ENCODE assay signal across 8 mouse cellular contexts in genomic region chr14:55108202-55108870, GRCm38 (mm10). TPM values are rescaled to one million over a fixed set of nuclear protein-coding genes. Genes with fewer than 3 reads are reported as not detected.
DNase-seq lines count a peak whose midpoint lies in the region; ATAC-seq and TF ChIP-seq lines count a peak whose summit lies in the region.
"Had no signal": no experiment of that assay in that cellular context is flagged by ENCODE, and none has a peak within 500 bp of the region (broad histone marks: within the 10 kb centered on the region; RNA-seq: fewer than 3 reads in every experiment).

No protein-coding gene starts in this region.

- H3K4me2 ChIP-seq in embryonic facial prominence, embryonic 14.5 days (ENCODE audit: low read depth, low read length): no peak overlapping the region
- peak overlapping the region; percentile 17 for H3K4me2 ChIP-seq in intestine, postnatal 0 days (replicated peaks; ENCODE audit: low read depth)
- H3K4me2 ChIP-seq in neural tube, embryonic 11.5 days (ENCODE audit: low read depth): no peak overlapping the region

- no peak for TF ChIP-seq POLR2A in lung, adult 2 months (IDR thresholded peaks at IDR 0.05; ENCODE audit: borderline replicate concordance, extremely low read depth, low read depth, low read length)

- peak; percentile 80 for DNase-seq in cerebellum, adult 9-10 months
- DNase-seq in embryonic facial prominence, embryonic 14.5 days (ENCODE audit: low spot score): peak; percentile 62
- DNase-seq in neural tube, embryonic 11.5 days (ENCODE audit: low spot score): no peak
- no peak for DNase-seq in lung, postnatal 10 days
- DNase-seq in adrenal gland, adult 2 months: no peak
- no peak for DNase-seq in lung, adult 2 months

- peak; percentile 42; the same call in 1 of the 2 replicates for ATAC-seq in embryonic facial prominence, embryonic 14.5 days (ENCODE audit: low read depth)
- no peak for ATAC-seq in intestine, postnatal 0 days
- peak; percentile 49; the same call in 1 of the 2 replicates for ATAC-seq in neural tube, embryonic 11.5 days (ENCODE audit: insufficient read depth, low FRiP score, low TSS enrichment)

- peaks cover 9% of the 10 kb centered on the region for H3K27me3 ChIP-seq in embryonic facial prominence, embryonic 14.5 days (replicated peaks; ENCODE audit: control insufficient read depth, insufficient read depth, low read length)
- H3K27me3 ChIP-seq in intestine, postnatal 0 days (replicated peaks; ENCODE audit: control insufficient read depth, insufficient read depth, low read length): peaks cover 5% of the 10 kb centered on the region; the same call in 1 of the 2 replicates
- H3K27me3 ChIP-seq in neural tube, embryonic 11.5 days (ENCODE audit: control insufficient read depth, insufficient read depth, low read length): peaks cover 14% of the 10 kb centered on the region

- H3K4me1 ChIP-seq in embryonic facial prominence, embryonic 14.5 days (ENCODE audit: control insufficient read depth, insufficient read depth, low read length): peaks cover 19% of the 10 kb centered on the region
- peaks cover 13% of the 10 kb centered on the region; the same call in 1 of the 2 replicates for H3K4me1 ChIP-seq in intestine, postnatal 0 days (replicated peaks; ENCODE audit: control insufficient read depth, insufficient read depth, low read length)
- H3K4me1 ChIP-seq in neural tube, embryonic 11.5 days (ENCODE audit: control insufficient read depth, insufficient read depth, low read length): peaks cover 17% of the 10 kb centered on the region
- no peaks in the 10 kb centered on the region for H3K4me1 ChIP-seq in lung, adult 2 months (ENCODE audit: control insufficient read depth, insufficient read depth, low read length)

- 48% methylated on average over 9 of the region's 9 CpGs for WGBS in embryonic facial prominence, embryonic 14.5 days
- WGBS in intestine, postnatal 0 days: 23% methylated on average over 9 of the region's 9 CpGs
- WGBS in neural tube, embryonic 11.5 days: 47% methylated on average over 9 of the region's 9 CpGs
- WGBS in lung, adult 2 months: 44% methylated on average over 9 of the region's 9 CpGs

- H3K4me3 ChIP-seq in embryonic facial prominence, embryonic 14.5 days (ENCODE audit: low read depth, low read length): no peak overlapping the region
- H3K4me3 ChIP-seq in intestine, postnatal 0 days (ENCODE audit: low read depth, low read length): no peak overlapping the region
- no peak overlapping the region for H3K4me3 ChIP-seq in neural tube, embryonic 11.5 days (ENCODE audit: low read depth, low read length)
- no peak overlapping the region for H3K4me3 ChIP-seq in lung, adult 2 months (replicated peaks; ENCODE audit: extremely low read depth, low read depth, low read length)
- H3K4me3 ChIP-seq: heart, embryonic 13.5 days had no signal

- H3K36me3 ChIP-seq in embryonic facial prominence, embryonic 14.5 days (ENCODE audit: control insufficient read depth, insufficient read depth, low read length): no peaks in the 10 kb centered on the region
- peaks cover 11% of the 10 kb centered on the region for H3K36me3 ChIP-seq in intestine, postnatal 0 days (ENCODE audit: control insufficient read depth, insufficient read depth)
- H3K36me3 ChIP-seq in neural tube, embryonic 11.5 days (ENCODE audit: control insufficient read depth, insufficient read depth, low read length): no peaks in the 10 kb centered on the region
- H3K36me3 ChIP-seq: heart, embryonic 13.5 days had no signal

- H3K27ac ChIP-seq in embryonic facial prominence, embryonic 14.5 days (replicated peaks; ENCODE audit: low read depth, low read length): no peak overlapping the region; the same call in 1 of the 2 replicates
- H3K27ac ChIP-seq in intestine, postnatal 0 days (ENCODE audit: low read depth, low read length): no peak overlapping the region
- H3K27ac ChIP-seq in neural tube, embryonic 11.5 days (ENCODE audit: low read depth, low read length): no peak overlapping the region
- H3K27ac ChIP-seq: heart, embryonic 13.5 days had no signal

- H3K9ac ChIP-seq in embryonic facial prominence, embryonic 14.5 days (ENCODE audit: low read depth, low read length): no peak overlapping the region
- no peak overlapping the region for H3K9ac ChIP-seq in intestine, postnatal 0 days (ENCODE audit: low read depth, low read length)
- no peak overlapping the region for H3K9ac ChIP-seq in neural tube, embryonic 11.5 days (ENCODE audit: low read length)
- H3K9ac ChIP-seq: heart, embryonic 13.5 days had no signal

- peak; percentile 40 for TF ChIP-seq CTCF in intestine, postnatal 0 days (IDR thresholded peaks at IDR 0.05; ENCODE audit: low read depth)
- TF ChIP-seq CTCF in lung, adult 2 months (IDR thresholded peaks at IDR 0.05; ENCODE audit: insufficient read depth, low read length): no peak

- H3K9me3 ChIP-seq in embryonic facial prominence, embryonic 14.5 days (ENCODE audit: control insufficient read depth, low read length): no peaks in the 10 kb centered on the region
- H3K9me3 ChIP-seq in intestine, postnatal 0 days (ENCODE audit: control insufficient read depth): no peaks in the 10 kb centered on the region
- H3K9me3 ChIP-seq in neural tube, embryonic 11.5 days (ENCODE audit: control insufficient read depth, low read length): no peaks in the 10 kb centered on the region
- H3K9me3 ChIP-seq: heart, embryonic 13.5 days had no signal

RNA-seq across cellular contexts. Expression of gene Ap1g2, which starts 1.9 kb away (rescaled TPM):
- 15.3 and 17.6 TPM in 2 replicates for polyA plus RNA-seq in embryonic facial prominence, embryonic 14.5 days (2014; fragmentation: Nextera tagmentation; extraction: Ambion mirVana)
- 75.3 and 81.5 TPM in 2 replicates for polyA plus RNA-seq in intestine, postnatal 0 days (2015; fragmentation: Nextera tagmentation; extraction: Ambion mirVana)
- 6.8 and 7.3 TPM in 2 replicates for polyA plus RNA-seq in neural tube, embryonic 11.5 days (2014; fragmentation: Nextera tagmentation; extraction: Ambion mirVana)
- 10 to 100 TPM; 21.9 to 24.8 TPM for total RNA-seq in adrenal gland, adult 2 months (2021)
- 27.3 and 30.3 TPM in 2 replicates for polyA plus RNA-seq in adrenal gland, adult 2 months (2012; rRNA removed)
- polyA plus RNA-seq in lung, adult 2 months (2012; rRNA removed): 23.8 and 30.8 TPM in 2 replicates

RNA-seq across cellular contexts. Expression of gene Jph4, which starts 8.4 kb away (rescaled TPM):
- polyA plus RNA-seq in embryonic facial prominence, embryonic 14.5 days (2014; fragmentation: Nextera tagmentation; extraction: Ambion mirVana): 3.0 and 3.8 TPM in 2 replicates
- 0.90 and 0.93 TPM in 2 replicates for polyA plus RNA-seq in intestine, postnatal 0 days (2015; fragmentation: Nextera tagmentation; extraction: Ambion mirVana)
- polyA plus RNA-seq in neural tube, embryonic 11.5 days (2014; fragmentation: Nextera tagmentation; extraction: Ambion mirVana): 3.8 and 4.4 TPM in 2 replicates
- total RNA-seq in adrenal gland, adult 2 months (2021): 1 to 10 TPM; 2.5 to 3.0 TPM
- polyA plus RNA-seq in adrenal gland, adult 2 months (2012; rRNA removed): 4.0 and 6.8 TPM in 2 replicates
- polyA plus RNA-seq in lung, adult 2 months (2012; rRNA removed): 0.32 and 0.43 TPM in 2 replicates

RNA-seq across cellular contexts. Expression of gene Thtpa, which starts 13.8 kb away (rescaled TPM):
- 16.7 and 22.6 TPM in 2 replicates for polyA plus RNA-seq in embryonic facial prominence, embryonic 14.5 days (2014; fragmentation: Nextera tagmentation; extraction: Ambion mirVana)
- polyA plus RNA-seq in intestine, postnatal 0 days (2015; fragmentation: Nextera tagmentation; extraction: Ambion mirVana): 7.5 and 8.8 TPM in 2 replicates
- 22.4 and 23.7 TPM in 2 replicates for polyA plus RNA-seq in neural tube, embryonic 11.5 days (2014; fragmentation: Nextera tagmentation; extraction: Ambion mirVana)
- 10 to 100 TPM; 11.6 to 21.6 TPM for total RNA-seq in adrenal gland, adult 2 months (2021)
- polyA plus RNA-seq in adrenal gland, adult 2 months (2012; rRNA removed): 6.0 and 6.7 TPM in 2 replicates
- polyA plus RNA-seq in lung, adult 2 months (2012; rRNA removed): 5.2 and 9.2 TPM in 2 replicates

RNA-seq across cellular contexts. Expression of gene Zfhx2, which starts 16.2 kb away (rescaled TPM):
- 3.4 and 3.7 TPM in 2 replicates for polyA plus RNA-seq in embryonic facial prominence, embryonic 14.5 days (2014; fragmentation: Nextera tagmentation; extraction: Ambion mirVana)
- 0.87 and 1.1 TPM in 2 replicates for polyA plus RNA-seq in intestine, postnatal 0 days (2015; fragmentation: Nextera tagmentation; extraction: Ambion mirVana)
- polyA plus RNA-seq in neural tube, embryonic 11.5 days (2014; fragmentation: Nextera tagmentation; extraction: Ambion mirVana): 16.6 and 17.6 TPM in 2 replicates
- 1 to 10 TPM; 6.3 to 7.3 TPM for total RNA-seq in adrenal gland, adult 2 months (2021)
- polyA plus RNA-seq in adrenal gland, adult 2 months (2012; rRNA removed): 3.0 and 4.2 TPM in 2 replicates
- 1.7 and 2.3 TPM in 2 replicates for polyA plus RNA-seq in lung, adult 2 months (2012; rRNA removed)

Comparison
In these comparisons a context has a peak if more than half of its experiments do, and no peak if none do; other contexts are left out.
1. DNase-seq: peak in cerebellum, adult 9-10 months (single experiment) and embryonic facial prominence, embryonic 14.5 days (single experiment); none in neural tube, embryonic 11.5 days (single experiment), lung, postnatal 10 days (single experiment), adrenal gland, adult 2 months (single experiment) and lung, adult 2 months (single experiment).